Mouse (Mus musculus): ENCODE results near the gene Ppil1. TPM values are rescaled to one million over a fixed set of nuclear protein-coding genes. Genes with fewer than 3 reads are reported as not detected.

Gene Ppil1
- polyA plus RNA-seq, 1 experiment from 2014 or later: 153 TPM

DNA sequence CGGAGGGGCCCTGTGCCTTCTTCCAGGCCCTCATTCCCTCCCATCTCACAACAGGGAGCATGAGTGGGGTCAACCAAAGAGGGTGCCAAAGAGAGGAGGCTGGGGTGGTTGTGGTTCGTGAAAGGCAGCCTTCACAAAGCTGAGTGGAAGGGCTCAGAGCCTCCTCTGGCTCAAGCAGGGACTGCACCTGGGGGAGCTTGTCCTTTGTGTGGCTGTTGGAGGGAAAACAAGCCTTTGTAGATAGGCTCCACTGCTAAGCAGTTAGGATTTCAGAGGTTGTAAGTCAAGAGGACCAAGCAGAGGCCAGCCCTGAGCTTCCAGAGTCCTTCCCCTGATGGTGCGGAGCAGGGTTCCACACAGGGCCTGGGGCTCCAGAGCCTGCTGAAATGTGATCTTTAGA is 39.1 kb upstream of the Ppil1 start:
- peaks cover 9% of the 10 kb centered on the region; the same call in 1 of the 2 replicates for H3K36me3 ChIP-seq (ENCODE audit: control insufficient read depth, insufficient read depth, low read length)
- peaks cover 12% of the 10 kb centered on the region for H3K4me1 ChIP-seq (ENCODE audit: control insufficient read depth, insufficient read depth, low read length)
- H3K27me3 ChIP-seq (replicated peaks; ENCODE audit: control insufficient read depth, insufficient read depth, low read length): no peaks in the 10 kb centered on the region
- no peaks in the 10 kb centered on the region for H3K9me3 ChIP-seq (ENCODE audit: control insufficient read depth, low read length)
- no peak overlapping the region for H3K4me2 ChIP-seq (ENCODE audit: low read depth, low read length)
- no peak for ATAC-seq
- no peak overlapping the region for H3K27ac ChIP-seq (ENCODE audit: low read length)
- 69% methylated on average over 3 of the region's 3 CpGs for WGBS
- no peak overlapping the region for H3K4me3 ChIP-seq (ENCODE audit: low read length)
- H3K9ac ChIP-seq (ENCODE audit: low read depth, low read length): no peak overlapping the region

DNA sequence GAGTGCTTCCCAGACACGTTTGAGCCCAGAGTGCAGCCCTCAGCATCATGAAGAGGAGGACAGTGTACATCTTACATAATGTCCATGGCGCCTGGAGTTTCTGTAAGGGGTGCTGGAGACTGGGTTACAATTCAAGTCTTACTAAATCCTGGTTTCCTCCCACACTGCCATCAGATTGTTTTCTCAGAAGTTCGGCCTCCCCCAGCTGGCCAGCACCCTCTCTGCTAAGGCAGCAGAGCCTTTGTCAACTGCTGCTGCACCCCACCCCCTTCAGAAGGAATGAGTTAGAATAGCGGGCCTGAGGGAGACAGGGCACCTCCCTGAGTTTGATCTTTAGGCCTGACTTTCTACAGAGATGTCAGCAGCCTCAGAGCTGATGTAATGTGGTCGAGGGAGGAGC is 38.2 kb upstream of the Ppil1 start:
- H3K9me3 ChIP-seq (ENCODE audit: control insufficient read depth, low read length): no peaks in the 10 kb centered on the region
- no peaks in the 10 kb centered on the region for H3K27me3 ChIP-seq (replicated peaks; ENCODE audit: control insufficient read depth, insufficient read depth, low read length)
- H3K4me1 ChIP-seq (ENCODE audit: control insufficient read depth, insufficient read depth, low read length): peaks cover 14% of the 10 kb centered on the region
- no peak overlapping the region for H3K4me2 ChIP-seq (ENCODE audit: low read depth, low read length)
- no peak overlapping the region for H3K4me3 ChIP-seq (ENCODE audit: low read length)
- peaks cover 9% of the 10 kb centered on the region; the same call in 1 of the 2 replicates for H3K36me3 ChIP-seq (ENCODE audit: control insufficient read depth, insufficient read depth, low read length)
- WGBS: 73% methylated on average over 5 of the region's 5 CpGs
- no peak for ATAC-seq
- no peak overlapping the region for H3K9ac ChIP-seq (ENCODE audit: low read depth, low read length)
- no peak overlapping the region for H3K27ac ChIP-seq (ENCODE audit: low read length)

DNA sequence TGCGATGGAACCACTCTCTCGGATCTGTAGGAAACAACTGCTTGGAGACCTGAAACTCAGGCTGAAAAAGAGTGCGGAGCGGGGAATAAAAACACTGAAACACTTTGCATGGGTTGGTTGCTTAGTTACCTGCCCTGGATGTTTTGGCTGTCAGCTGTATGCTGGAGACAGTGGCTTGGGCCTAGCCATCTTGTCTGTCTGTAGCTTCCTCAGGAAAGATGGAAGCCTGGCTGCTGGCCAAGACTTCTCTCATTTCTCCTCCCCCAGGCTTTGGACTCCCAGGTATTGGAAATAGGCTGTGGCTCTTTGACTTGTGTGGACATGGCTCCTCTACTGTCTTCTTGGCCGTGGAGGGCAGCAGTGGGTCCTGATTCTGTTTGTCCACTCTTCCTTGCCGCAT is 37.4 kb upstream of the Ppil1 start:
- H3K4me2 ChIP-seq (ENCODE audit: low read depth, low read length): no peak overlapping the region
- 91% methylated on average over 6 of the region's 6 CpGs for WGBS
- H3K36me3 ChIP-seq (ENCODE audit: control insufficient read depth, insufficient read depth, low read length): peaks cover 11% of the 10 kb centered on the region; the same call in 1 of the 2 replicates
- no peaks in the 10 kb centered on the region for H3K9me3 ChIP-seq (ENCODE audit: control insufficient read depth, low read length)
- peaks cover 15% of the 10 kb centered on the region for H3K4me1 ChIP-seq (ENCODE audit: control insufficient read depth, insufficient read depth, low read length)
- H3K4me3 ChIP-seq (ENCODE audit: low read length): no peak overlapping the region
- no peak for ATAC-seq
- no peak overlapping the region for H3K9ac ChIP-seq (ENCODE audit: low read depth, low read length)
- H3K27me3 ChIP-seq (replicated peaks; ENCODE audit: control insufficient read depth, insufficient read depth, low read length): no peaks in the 10 kb centered on the region
- no peak overlapping the region for H3K27ac ChIP-seq (ENCODE audit: low read length)

DNA sequence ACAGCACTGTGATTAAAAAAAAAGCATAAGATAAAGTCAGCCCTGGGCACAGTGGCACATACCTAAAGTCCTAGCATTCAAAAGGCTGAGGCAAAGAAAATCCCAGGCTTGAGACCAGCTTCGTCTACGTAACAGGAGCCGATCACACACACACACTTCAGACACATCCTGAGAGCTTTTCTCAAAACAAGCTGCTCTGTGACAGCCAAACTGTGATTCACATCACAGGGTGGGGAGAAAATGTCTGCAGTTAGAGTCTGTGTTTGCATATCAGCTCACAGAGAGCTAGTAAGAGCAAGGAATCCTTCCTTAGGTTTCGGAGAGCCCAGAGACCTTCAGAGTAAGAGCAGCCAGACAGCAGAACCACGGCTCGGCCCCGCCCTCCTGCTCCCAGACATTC is 36.9 kb upstream of the Ppil1 start:
- 88% methylated on average over 7 of the region's 7 CpGs for WGBS
- no peak overlapping the region for H3K4me2 ChIP-seq (ENCODE audit: low read depth, low read length)
- H3K9ac ChIP-seq (ENCODE audit: low read depth, low read length): no peak overlapping the region
- H3K36me3 ChIP-seq (ENCODE audit: control insufficient read depth, insufficient read depth, low read length): peaks cover 13% of the 10 kb centered on the region; the same call in 1 of the 2 replicates
- no peak overlapping the region for H3K4me3 ChIP-seq (ENCODE audit: low read length)
- H3K4me1 ChIP-seq (ENCODE audit: control insufficient read depth, insufficient read depth, low read length): peaks cover 15% of the 10 kb centered on the region
- no peak overlapping the region for H3K27ac ChIP-seq (ENCODE audit: low read length)
- no peak for ATAC-seq
- no peaks in the 10 kb centered on the region for H3K27me3 ChIP-seq (replicated peaks; ENCODE audit: control insufficient read depth, insufficient read depth, low read length)
- H3K9me3 ChIP-seq (ENCODE audit: control insufficient read depth, low read length): no peaks in the 10 kb centered on the region

DNA sequence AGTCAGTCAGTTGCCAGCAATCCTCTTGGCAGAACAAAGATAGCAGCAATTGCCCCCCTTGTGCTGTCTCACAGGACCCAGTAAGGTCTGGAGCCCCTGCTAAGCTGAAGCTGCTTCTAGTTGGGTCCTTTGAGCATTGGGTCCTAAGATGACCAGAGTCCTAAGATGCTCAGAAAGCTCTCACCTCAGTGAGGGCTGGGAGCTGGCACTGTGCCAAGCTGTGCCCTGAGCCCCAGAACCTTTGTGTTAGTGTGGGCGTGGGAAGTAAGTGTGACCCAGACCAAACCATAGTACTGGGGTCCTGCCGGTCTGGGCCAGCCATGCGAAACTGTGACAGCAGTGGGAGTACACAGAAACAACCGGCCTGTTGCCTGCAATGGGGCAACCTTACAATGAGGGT is 35.3 kb upstream of the Ppil1 start:
- Histone ChIP-seq H3K36me3 (ENCODE audit: control insufficient read depth, insufficient read depth, low read length) (peaks cover 13% of the 10 kb centered on the region; the same call in 1 of the 2 replicates), H3K4me2 (ENCODE audit: low read depth, low read length) (no peak overlapping the region), H3K9me3 (ENCODE audit: control insufficient read depth, low read length) (no peaks in the 10 kb centered on the region), H3K27me3 (replicated peaks; ENCODE audit: control insufficient read depth, insufficient read depth, low read length) (no peaks in the 10 kb centered on the region), H3K27ac (ENCODE audit: low read length) (no peak overlapping the region), H3K4me1 (ENCODE audit: control insufficient read depth, insufficient read depth, low read length) (0 out of 2 replicates have a peak, but pooled peaks cover 4% of the 10 kb centered on the region), H3K4me3 (ENCODE audit: low read length) (no peak overlapping the region), H3K9ac (ENCODE audit: low read depth, low read length) (no peak overlapping the region)
- no peak for ATAC-seq
- 80% methylated on average over 4 of the region's 4 CpGs for WGBS

DNA sequence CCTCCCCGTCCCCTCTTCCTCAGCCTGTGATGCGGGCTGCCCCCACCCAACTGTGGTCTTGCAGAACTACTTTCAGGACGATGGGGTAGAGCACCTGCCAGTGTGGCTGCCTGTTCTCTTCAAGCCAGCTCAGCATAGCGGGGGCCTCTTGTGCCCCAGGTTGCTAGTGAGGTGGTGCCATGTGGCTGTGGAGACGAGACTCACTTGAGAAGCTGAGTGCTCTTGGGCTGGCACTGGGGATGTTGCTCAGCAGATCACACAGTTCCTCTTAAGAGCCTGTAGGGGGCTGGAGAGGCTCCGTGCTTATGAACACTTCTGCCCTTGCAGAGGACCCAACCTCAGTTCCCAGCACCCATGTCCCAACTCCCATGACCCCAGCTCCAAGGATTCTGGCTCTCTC is 33.8 kb upstream of the Ppil1 start:
- H3K4me2 ChIP-seq (ENCODE audit: low read depth, low read length): no peak overlapping the region
- 0 out of 2 replicates have a peak, but pooled peaks cover 4% of the 10 kb centered on the region for H3K4me1 ChIP-seq (ENCODE audit: control insufficient read depth, insufficient read depth, low read length)
- no peak overlapping the region for H3K9ac ChIP-seq (ENCODE audit: low read depth, low read length)
- no peaks in the 10 kb centered on the region for H3K9me3 ChIP-seq (ENCODE audit: control insufficient read depth, low read length)
- H3K4me3 ChIP-seq (ENCODE audit: low read length): no peak overlapping the region
- H3K27me3 ChIP-seq (replicated peaks; ENCODE audit: control insufficient read depth, insufficient read depth, low read length): no peaks in the 10 kb centered on the region
- no peak overlapping the region for H3K27ac ChIP-seq (ENCODE audit: low read length)
- WGBS: 80% methylated on average over 6 of the region's 6 CpGs
- H3K36me3 ChIP-seq (ENCODE audit: control insufficient read depth, insufficient read depth, low read length): peaks cover 13% of the 10 kb centered on the region; the same call in 1 of the 2 replicates
- no peak for ATAC-seq

DNA sequence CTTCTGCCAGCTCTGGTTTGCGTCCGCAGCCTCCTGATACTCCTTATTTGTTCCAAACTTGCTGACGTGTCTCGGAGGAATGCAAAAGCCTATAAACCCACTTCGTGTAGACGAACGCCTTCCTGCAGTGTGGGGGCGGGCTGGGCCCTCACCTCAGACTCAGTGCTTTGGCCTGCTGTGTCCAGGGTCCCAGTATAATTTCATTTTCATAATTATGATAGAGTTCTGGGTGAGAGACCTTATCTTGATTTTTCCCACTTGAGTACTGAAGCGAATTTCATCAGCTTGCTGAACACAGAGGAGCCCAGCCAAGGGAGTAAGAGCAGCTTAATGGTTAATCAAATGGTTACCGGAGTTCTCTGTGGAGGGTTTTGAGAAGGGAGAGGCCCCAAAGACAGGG is 33.3 kb upstream of the Ppil1 start:
- WGBS: 41% methylated on average over 10 of the region's 10 CpGs
- H3K4me3 ChIP-seq (ENCODE audit: low read length): no peak overlapping the region
- ATAC-seq: no peak
- no peaks in the 10 kb centered on the region for H3K9me3 ChIP-seq (ENCODE audit: control insufficient read depth, low read length)
- no peak overlapping the region for H3K27ac ChIP-seq (ENCODE audit: low read length)
- no peak overlapping the region for H3K4me2 ChIP-seq (ENCODE audit: low read depth, low read length)
- no peak overlapping the region for H3K9ac ChIP-seq (ENCODE audit: low read depth, low read length)
- no peaks in the 10 kb centered on the region for H3K27me3 ChIP-seq (replicated peaks; ENCODE audit: control insufficient read depth, insufficient read depth, low read length)
- H3K4me1 ChIP-seq (ENCODE audit: control insufficient read depth, insufficient read depth, low read length): 0 out of 2 replicates have a peak, but pooled peaks cover 4% of the 10 kb centered on the region
- H3K36me3 ChIP-seq (ENCODE audit: control insufficient read depth, insufficient read depth, low read length): peaks cover 13% of the 10 kb centered on the region; the same call in 1 of the 2 replicates

DNA sequence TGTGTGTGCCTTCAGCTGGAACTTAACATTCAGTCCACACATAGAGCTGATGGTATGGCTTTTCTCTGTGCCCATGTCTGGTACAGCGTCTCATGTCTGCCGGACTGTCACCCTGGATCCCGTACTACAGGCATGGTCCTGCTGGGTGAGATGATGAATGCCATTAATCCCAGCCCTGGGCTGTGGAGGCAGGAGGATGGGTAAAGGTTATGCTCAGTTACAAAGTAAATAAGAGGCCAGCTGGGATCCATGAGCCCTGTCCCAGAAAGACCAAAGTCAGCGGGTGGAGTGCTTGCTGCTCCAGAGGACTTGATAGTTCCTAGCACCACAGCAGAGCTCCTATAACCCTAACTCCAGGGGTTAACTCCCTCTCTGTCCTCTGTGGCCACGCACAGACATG is 31.8 kb upstream of the Ppil1 start:
- peak; percentile 29; the same call in 1 of the 2 replicates for ATAC-seq
- Histone ChIP-seq H3K27ac (ENCODE audit: low read length) (no peak overlapping the region), H3K4me3 (ENCODE audit: low read length) (no peak overlapping the region), H3K4me1 (ENCODE audit: control insufficient read depth, insufficient read depth, low read length) (0 out of 2 replicates have a peak, but pooled peaks cover 4% of the 10 kb centered on the region), H3K9ac (ENCODE audit: low read depth, low read length) (no peak overlapping the region), H3K36me3 (ENCODE audit: control insufficient read depth, insufficient read depth, low read length) (peaks cover 13% of the 10 kb centered on the region; the same call in 1 of the 2 replicates), H3K27me3 (replicated peaks; ENCODE audit: control insufficient read depth, insufficient read depth, low read length) (no peaks in the 10 kb centered on the region), H3K9me3 (ENCODE audit: control insufficient read depth, low read length) (no peaks in the 10 kb centered on the region), H3K4me2 (ENCODE audit: low read depth, low read length) (no peak overlapping the region)
- WGBS: 63% methylated on average over 5 of the region's 5 CpGs

DNA sequence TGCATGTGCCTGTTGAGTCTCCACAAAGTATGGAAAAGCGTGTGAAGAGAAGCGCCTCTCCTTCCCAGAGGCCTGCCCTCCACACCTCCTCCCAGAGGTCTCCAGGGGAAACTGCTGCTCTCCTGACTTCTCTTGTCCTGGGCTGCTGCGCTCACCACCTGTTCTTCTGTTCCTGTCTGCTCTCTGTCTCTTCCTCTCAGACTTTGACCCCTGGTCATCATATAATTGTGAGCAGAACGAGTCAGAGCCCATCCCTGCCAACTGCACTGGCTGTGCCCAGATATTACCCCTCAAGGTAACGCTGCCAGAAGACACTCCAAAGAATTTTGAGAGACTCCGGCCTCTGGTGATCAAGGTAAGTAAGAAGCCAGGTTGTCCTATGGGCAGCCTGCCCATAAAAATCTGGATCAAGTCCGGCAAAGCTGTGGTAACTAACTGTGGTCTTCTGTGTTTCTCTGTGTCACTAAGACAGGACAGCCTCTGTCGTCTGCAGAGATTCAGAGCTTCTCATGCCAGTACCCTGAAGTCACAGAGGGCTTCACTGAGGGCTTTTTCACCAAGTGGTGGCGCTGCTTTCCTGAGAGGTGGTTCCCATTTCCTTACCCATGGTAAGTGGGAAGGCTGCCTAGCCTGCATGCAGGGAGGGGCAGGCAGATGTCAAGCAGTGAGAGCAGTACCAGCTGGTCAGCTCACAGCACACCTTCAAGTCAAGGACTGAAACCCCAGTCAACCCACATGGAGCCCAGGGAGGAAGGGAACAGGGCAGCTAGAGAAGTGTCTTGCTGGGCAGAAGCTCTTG is 30.0 kb upstream of the Ppil1 start:
- Histone ChIP-seq H3K4me1 (ENCODE audit: control insufficient read depth, insufficient read depth, low read length) (0 out of 2 replicates have a peak, but pooled peaks cover 4% of the 10 kb centered on the region), H3K27ac (ENCODE audit: low read length) (no peak overlapping the region), H3K9ac (ENCODE audit: low read depth, low read length) (no peak overlapping the region), H3K4me2 (ENCODE audit: low read depth, low read length) (no peak overlapping the region), H3K9me3 (ENCODE audit: control insufficient read depth, low read length) (no peaks in the 10 kb centered on the region), H3K27me3 (replicated peaks; ENCODE audit: control insufficient read depth, insufficient read depth, low read length) (no peaks in the 10 kb centered on the region), H3K36me3 (ENCODE audit: control insufficient read depth, insufficient read depth, low read length) (0 out of 2 replicates have a peak, but pooled peaks cover 4% of the 10 kb centered on the region), H3K4me3 (ENCODE audit: low read length) (no peak overlapping the region)
- WGBS: 73% methylated on average over 9 of the region's 9 CpGs
- ATAC-seq: peak; percentile 74
